Mouse (Mus musculus) C2C12 (cell line): ENCODE measurements around the gene Supt3. TPM values are rescaled to one million over a fixed set of nuclear protein-coding genes. Genes with fewer than 3 reads are reported as not detected.

Experiments used
- H3K27me3 ChIP-seq: one replicate; pipeline ENCODE4 v1.6.1; 2011; ENCODE audit not compliant: control insufficient read depth, insufficient read depth, insufficient read length
- H3K36me3 ChIP-seq: one replicate; pipeline ENCODE4 v1.6.1; 2011; ENCODE audit not compliant: control insufficient read depth, insufficient read depth
- H3K4me3 ChIP-seq: one replicate; pipeline ENCODE4 v1.5.1; 2011; ENCODE audit warnings: mild to moderate bottlenecking, control low read depth; ENCODE audit not compliant: poor library complexity, insufficient read depth, severe bottlenecking
- H3K79me2 ChIP-seq: one replicate; pipeline ENCODE4 v1.6.1; 2011; ENCODE audit not compliant: control insufficient read depth, insufficient read depth
- H3K79me3 ChIP-seq: one replicate; pipeline ENCODE4 v1.6.1; 2011; ENCODE audit warnings: low read depth, control low read depth
- H3ac ChIP-seq: one replicate; pipeline ENCODE3; 2011; ENCODE audit warnings: low read depth; ENCODE audit not compliant: control insufficient read depth, insufficient read length
- CEBPB ChIP-seq: IDR thresholded peaks from one replicate; pipeline ENCODE4 v1.6.1; 2011; ENCODE audit warnings: low read depth, mild to moderate bottlenecking, control low read depth, moderate library complexity
- CTCF ChIP-seq: IDR thresholded peaks from one replicate; pipeline ENCODE4 v1.5.1; 2011; ENCODE audit not compliant: control insufficient read depth, insufficient read depth, insufficient read length
- FOSL1 ChIP-seq: IDR thresholded peaks from one replicate; pipeline ENCODE4 v1.8.0; 2011; ENCODE audit warnings: mild to moderate bottlenecking, low read length; ENCODE audit not compliant: poor library complexity, insufficient read depth, severe bottlenecking
- MAX ChIP-seq: IDR thresholded peaks from one replicate; pipeline ENCODE4 v1.6.1; 2011; ENCODE audit warnings: mild to moderate bottlenecking, control low read depth
- MYOD1 ChIP-seq: IDR thresholded peaks from one replicate; pipeline ENCODE4 v1.6.1; 2011; ENCODE audit warnings: low read depth; ENCODE audit not compliant: control insufficient read depth, insufficient read length
- MYOG ChIP-seq: IDR thresholded peaks from one replicate; pipeline ENCODE4 v1.6.1; 2011; ENCODE audit not compliant: control insufficient read depth, insufficient read length; ENCODE audit errors: extremely low read depth
- USF1 ChIP-seq: IDR thresholded peaks from one replicate; pipeline ENCODE4 v1.6.1; 2011; ENCODE audit warnings: low read depth, mild to moderate bottlenecking, control low read depth, moderate library complexity
- polyA plus RNA-seq: library from polyadenylated mRNA; unstranded; fragments of >200 nt; fragmentation: generic; extraction: Trizol; gene quantifications from one replicate; pipeline ENCODE4 v1.2.1, GENCODE M21; 2012; ENCODE audit warnings: missing spikeins

Supt3 gene
- polyA plus RNA-seq, 1 experiment: 18.1 TPM

- Histone ChIP-seq H3K27me3 (no peaks in the 10 kb centered on the region), H3K79me2 (peaks cover 11% of the 10 kb centered on the region), H3ac (no peak overlapping the region), H3K36me3 (peaks cover 47% of the 10 kb centered on the region), H3K4me3 (no peak overlapping the region), H3K79me3 (no peaks in the 10 kb centered on the region)
- TF ChIP-seq MYOG (no peak), FOSL1 (no peak), CEBPB (no peak), MYOD1 (no peak), CTCF (no peak), MAX (no peak), USF1 (no peak)
These were observed 12.2 kb downstream of the Supt3 start for GRCm38 (mm10) chr17:44788982-44789747.

DNA sequence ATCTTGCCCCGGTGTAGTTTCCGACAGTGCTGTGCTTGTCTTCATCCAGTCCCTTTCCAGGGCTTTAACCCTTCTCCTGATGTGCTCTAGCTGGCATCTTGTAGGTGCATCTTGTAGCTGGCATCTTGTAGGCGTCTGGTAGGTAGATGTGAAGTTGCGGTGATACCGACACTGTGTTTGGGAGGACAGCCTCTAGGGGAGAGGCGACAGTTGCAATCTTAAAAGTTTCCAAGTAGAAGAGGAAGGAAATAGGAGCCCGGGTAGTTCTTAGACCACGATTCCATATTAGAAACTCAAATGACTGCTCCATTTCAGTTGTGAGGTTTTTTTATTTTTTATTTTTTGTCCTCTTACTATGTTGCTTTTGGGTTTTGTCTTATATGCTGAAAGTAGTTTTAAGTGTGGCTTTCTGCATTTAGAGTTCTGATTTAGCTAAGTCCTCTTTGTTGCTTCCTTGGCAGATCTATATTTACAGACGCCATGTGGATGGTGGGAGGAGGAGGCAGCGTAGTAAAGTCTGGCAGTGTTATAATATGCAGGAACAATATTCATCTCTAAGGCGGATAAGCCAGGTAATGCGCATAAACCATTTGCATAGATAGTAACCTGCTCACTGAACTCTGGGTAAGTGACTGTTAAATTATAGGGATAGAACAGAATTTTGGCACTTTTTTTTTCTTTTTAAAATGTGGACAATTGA is 15.4 kb downstream of the Supt3 start:
- Histone ChIP-seq H3K36me3 (peaks cover 38% of the 10 kb centered on the region), H3ac (no peak overlapping the region), H3K79me3 (no peaks in the 10 kb centered on the region), H3K79me2 (no peaks in the 10 kb centered on the region), H3K4me3 (no peak overlapping the region), H3K27me3 (no peaks in the 10 kb centered on the region)
- TF ChIP-seq MYOG: no peak
- TF ChIP-seq FOSL1: no peak
- no peak for TF ChIP-seq MAX
- no peak for TF ChIP-seq CEBPB
- no peak for TF ChIP-seq USF1
- no peak for TF ChIP-seq CTCF
- no peak for TF ChIP-seq MYOD1

DNA sequence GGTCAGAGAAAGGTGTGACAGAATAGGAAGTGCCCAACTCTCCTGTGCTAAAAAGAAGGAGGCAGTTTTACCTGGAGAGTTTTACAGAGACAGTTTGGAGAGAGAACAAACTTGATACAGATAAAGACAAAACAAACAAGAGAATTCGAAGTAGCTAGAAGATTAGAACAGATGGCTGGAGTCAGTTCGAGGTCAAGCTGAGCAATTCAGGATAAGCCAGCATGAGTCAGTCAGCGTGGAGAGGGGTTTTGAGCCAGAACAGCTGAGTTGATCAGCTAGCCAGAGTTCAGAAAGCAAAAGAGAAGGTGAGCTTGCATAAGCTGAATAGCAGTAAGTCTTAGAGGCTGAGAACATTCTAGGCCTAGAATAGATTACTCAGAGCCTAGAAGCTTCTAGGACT is 20.4 kb downstream of the Supt3 start:
- Histone ChIP-seq H3K36me3 (peaks cover 28% of the 10 kb centered on the region), H3K27me3 (no peaks in the 10 kb centered on the region), H3K79me3 (no peaks in the 10 kb centered on the region), H3K79me2 (no peaks in the 10 kb centered on the region), H3ac (no peak overlapping the region), H3K4me3 (no peak overlapping the region)
- TF ChIP-seq MAX: no peak
- no peak for TF ChIP-seq CTCF
- no peak for TF ChIP-seq MYOG
- TF ChIP-seq MYOD1: no peak
- no peak for TF ChIP-seq USF1
- TF ChIP-seq FOSL1: no peak
- no peak for TF ChIP-seq CEBPB

- Histone ChIP-seq H3K36me3 (no peaks in the 10 kb centered on the region), H3K79me3 (no peaks in the 10 kb centered on the region), H3K27me3 (no peaks in the 10 kb centered on the region), H3K4me3 (no peak overlapping the region), H3ac (no peak overlapping the region), H3K79me2 (peaks cover 7% of the 10 kb centered on the region)
- TF ChIP-seq FOSL1 (no peak), CTCF (no peak), MYOD1 (no peak)
These were observed 30.1 kb downstream of the Supt3 start for GRCm38 (mm10) chr17:44807031-44807430.

DNA sequence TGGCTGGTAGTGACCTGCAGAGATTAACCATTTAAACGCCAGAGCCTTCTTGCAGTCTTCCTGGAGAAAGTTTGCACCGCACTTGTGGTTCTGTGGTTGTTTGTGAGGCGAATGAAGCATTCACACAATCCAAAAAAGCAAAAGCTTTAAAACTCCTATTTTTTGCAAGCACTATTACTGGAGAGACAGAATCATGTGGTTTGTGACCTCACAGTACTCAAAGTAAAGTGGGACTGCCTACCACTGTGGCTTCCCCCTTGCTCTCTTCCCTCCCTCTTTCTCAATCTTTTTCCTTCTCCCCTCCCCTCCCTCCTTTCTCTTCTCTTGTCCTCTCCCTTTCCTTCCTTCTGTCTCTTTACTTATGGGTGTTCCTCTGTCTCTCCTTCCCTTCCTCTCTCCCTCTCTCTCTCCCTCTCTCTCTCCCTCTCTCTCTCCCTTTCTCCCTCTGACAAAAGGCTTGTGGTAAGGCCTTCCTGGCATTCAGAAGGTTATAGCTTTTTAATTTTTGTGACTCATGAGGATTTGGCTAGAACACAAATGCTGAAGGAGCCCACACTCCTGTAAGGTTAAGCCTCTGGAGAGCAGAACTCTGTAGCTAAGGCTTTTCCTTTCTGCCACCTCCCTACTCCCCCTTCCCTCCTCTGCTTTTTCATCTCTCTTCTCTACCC is 37.7 kb downstream of the Supt3 start, which contains the start of gene Runx2:
Gene Runx2 (minus strand): TSS at position 290 of the 668 bp plus-strand sequence.
- peaks cover 21% of the 10 kb centered on the region for H3K79me2 ChIP-seq
- H3K4me3 ChIP-seq: peak within 1 kb of the TSS; percentile 15
- no peaks in the 10 kb centered on the region for H3K36me3 ChIP-seq
- H3K27me3 ChIP-seq: no peaks in the 10 kb centered on the region
- H3K79me3 ChIP-seq: no peaks in the 10 kb centered on the region
- H3ac ChIP-seq: peak within 1 kb of the TSS; percentile 14
- TF ChIP-seq MAX: no peak
- TF ChIP-seq CTCF: no peak
- no peak for TF ChIP-seq MYOD1
- TF ChIP-seq USF1: peak; percentile 57
- no peak for TF ChIP-seq MYOG
- no peak for TF ChIP-seq FOSL1

- Histone ChIP-seq H3K79me2 (peaks cover 5% of the 10 kb centered on the region), H3ac (no peak overlapping the region), H3K27me3 (no peaks in the 10 kb centered on the region), H3K36me3 (no peaks in the 10 kb centered on the region), H3K4me3 (no peak overlapping the region), H3K79me3 (no peaks in the 10 kb centered on the region)
- TF ChIP-seq FOSL1 (no peak), MYOD1 (no peak), CEBPB (no peak), USF1 (no peak), CTCF (no peak), MYOG (no peak)
These were observed 41.9 kb downstream of the Supt3 start for GRCm38 (mm10) chr17:44818825-44819224.
